Mouse (Mus musculus): Measurements from ENCODE around the gene Tmem131. TPM values are rescaled to one million over a fixed set of nuclear protein-coding genes. Genes with fewer than 3 reads are reported as not detected.
A peak's percentile ranks its signal among the peaks of the same experiment; 100 is the strongest.
"Not testable (repeated sequence)": the region's sequence is repeated elsewhere in the genome, so short reads cannot be mapped to it uniquely, and the experiment has no call there.

The Tmem131 gene
- total RNA-seq, 2 experiments from 2014 or later: 58.1 to 62.1 TPM

DNA sequence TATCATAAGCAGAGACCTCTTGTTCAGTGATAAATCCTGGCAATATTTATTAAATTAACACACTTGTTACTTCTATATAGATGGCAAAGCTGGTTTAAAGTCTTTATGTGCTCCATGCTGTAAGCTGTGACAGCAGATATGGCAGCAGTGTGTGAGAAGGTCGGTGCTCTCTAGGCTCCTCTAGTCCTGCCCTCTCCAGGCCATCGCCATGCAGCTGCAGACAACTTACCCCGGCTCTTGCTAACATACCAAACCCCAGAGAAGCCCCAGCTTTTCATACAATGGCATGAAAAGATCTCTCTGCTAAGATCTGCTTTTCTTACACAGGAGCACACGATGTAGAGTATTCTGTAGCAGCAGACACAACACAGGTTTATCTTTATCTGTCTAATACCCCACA, 92.1 kb downstream of the Tmem131 start:
- no peak for DNase-seq (ENCODE audit: low spot score in 2 of 2)
- no peak overlapping the region for H3K4me3 ChIP-seq
- no peak for TF ChIP-seq CTCF (conservative IDR thresholded peaks at IDR 0.05)
- no peak overlapping the region for H3K27ac ChIP-seq

GRCm38 (mm10) chr1:36848036-36848435, 95.4 kb downstream of the Tmem131 start:
- TF ChIP-seq CTCF (conservative IDR thresholded peaks at IDR 0.05): peak; percentile 45
- Histone ChIP-seq H3K4me3 (no peak overlapping the region), H3K27ac (no peak overlapping the region)
- DNase-seq (ENCODE audit: low spot score in 2 of 2): no peak

DNA sequence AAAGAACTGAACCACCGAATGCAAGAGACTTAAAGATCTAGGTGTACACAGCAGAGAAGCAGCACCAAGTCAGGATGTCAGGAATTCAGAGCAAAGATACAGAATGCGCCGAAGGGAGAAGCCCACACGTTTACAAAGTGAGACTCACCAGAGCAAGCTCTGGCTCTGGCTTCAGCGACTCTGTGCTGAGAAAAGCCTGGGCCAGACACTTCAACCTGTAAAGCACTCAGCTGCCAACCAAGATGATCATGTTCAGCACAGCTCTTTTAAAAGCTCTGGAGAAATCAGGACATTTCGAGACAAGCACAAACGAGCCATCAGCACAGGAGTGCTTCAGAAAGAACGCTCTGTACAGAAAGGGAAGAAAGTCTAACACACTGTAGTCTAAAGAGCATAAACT, 96.2 kb downstream of the Tmem131 start:
- DNase-seq (ENCODE audit: low spot score in 2 of 2): no peak
- no peak overlapping the region for H3K27ac ChIP-seq
- TF ChIP-seq CTCF (conservative IDR thresholded peaks at IDR 0.05): no peak

GRCm38 (mm10) chr1:36845031-36845430, 98.4 kb downstream of the Tmem131 start:
- TF ChIP-seq CTCF (conservative IDR thresholded peaks at IDR 0.05): no peak
- H3K27ac ChIP-seq: no peak overlapping the region
- H3K4me3 ChIP-seq: no peak overlapping the region
- no peak for DNase-seq (ENCODE audit: low spot score in 2 of 2)

More for the DNA sequence above, 96.2 kb downstream of the Tmem131 start:
- H3K4me3 ChIP-seq: no peak overlapping the region

- no peak for TF ChIP-seq CTCF (conservative IDR thresholded peaks at IDR 0.05)
- Histone ChIP-seq H3K27ac (no peak overlapping the region), H3K4me3 (no peak overlapping the region)
- DNase-seq (ENCODE audit: low spot score in 2 of 2): no peak
These were observed 101.7 kb downstream of the Tmem131 start for GRCm38 (mm10) chr1:36841806-36842205.

DNA sequence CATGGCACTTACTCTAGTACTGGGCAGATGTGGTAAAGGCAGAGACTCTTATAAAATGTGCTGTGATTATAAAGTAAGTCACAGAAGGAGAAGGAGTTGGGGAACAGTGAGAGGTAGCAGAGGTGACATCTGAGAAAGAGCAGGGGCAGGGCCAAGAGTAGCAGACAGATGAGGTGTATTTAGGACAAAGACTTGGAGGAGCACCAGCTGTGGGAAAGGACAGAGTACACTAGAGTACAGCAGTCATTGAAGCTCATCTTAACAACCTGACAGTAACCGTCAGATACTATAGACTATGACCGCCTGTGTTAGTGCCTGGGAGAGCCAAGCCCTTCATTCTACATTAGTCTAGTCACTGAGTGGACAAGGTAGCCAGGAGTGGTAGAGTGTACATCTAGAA, 102.5 kb downstream of the Tmem131 start:
- H3K27ac ChIP-seq: no peak overlapping the region
- no peak overlapping the region for H3K4me3 ChIP-seq
- no peak for DNase-seq (ENCODE audit: low spot score in 2 of 2)
- TF ChIP-seq CTCF (conservative IDR thresholded peaks at IDR 0.05): no peak

DNA sequence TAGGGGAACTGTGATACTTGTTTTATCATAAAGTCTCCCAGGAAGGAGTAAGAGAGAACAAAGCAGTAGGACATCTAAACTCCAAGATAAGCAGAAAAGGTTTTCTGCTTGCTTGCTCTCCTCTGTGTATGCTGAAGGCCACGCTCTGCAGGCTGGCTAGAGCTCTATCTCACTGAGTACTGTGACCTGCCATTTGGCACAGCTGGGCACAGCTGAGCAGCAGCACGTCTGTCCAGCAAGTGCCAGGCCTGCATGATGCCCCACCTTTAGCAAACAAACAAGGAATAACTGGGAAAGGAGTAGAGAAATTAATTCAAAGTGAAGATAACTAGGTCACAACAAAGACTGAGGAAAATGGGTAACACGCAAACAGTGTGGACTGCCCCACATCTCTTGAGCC, 103.6 kb downstream of the Tmem131 start:
- TF ChIP-seq CTCF (conservative IDR thresholded peaks at IDR 0.05): no peak
- no peak for DNase-seq (ENCODE audit: low spot score in 2 of 2)
- H3K27ac ChIP-seq: no peak overlapping the region

DNA sequence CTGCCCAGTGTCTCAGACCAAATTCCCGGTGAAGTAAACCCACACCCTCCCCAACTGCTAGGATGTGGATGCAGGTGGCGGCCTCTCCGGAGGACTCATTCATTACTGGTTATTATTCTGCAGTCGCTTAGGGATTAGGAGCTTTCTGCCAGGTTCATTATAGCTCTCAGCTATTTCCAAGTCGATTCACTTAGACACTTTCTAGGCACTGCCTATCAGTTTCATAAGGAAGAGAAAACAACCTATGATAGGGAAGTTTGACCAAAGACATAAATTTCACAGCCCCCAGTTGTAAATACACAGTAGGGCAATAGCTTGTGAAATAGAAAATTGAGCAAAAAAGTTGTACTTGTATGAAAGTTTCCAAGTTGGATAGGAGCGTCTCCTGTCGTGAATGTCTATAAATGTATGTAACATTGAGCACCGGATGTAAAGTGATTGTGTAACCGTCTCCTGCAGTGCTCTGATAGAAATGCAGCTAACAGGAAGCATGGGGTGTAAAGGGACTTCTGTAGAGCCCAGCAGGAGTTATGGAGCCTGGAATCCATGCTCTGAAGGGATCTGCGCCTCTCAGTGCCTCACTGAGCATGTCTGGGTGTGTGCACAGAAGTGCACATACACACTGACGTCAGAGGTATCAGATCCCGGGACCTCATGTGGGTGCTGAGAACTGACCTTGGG, 107.1 kb downstream of the Tmem131 start:
- no peak overlapping the region for H3K4me3 ChIP-seq
- TF ChIP-seq CTCF (conservative IDR thresholded peaks at IDR 0.05): no peak
- H3K27ac ChIP-seq: no peak overlapping the region
- DNase-seq (ENCODE audit: low spot score in 2 of 2): no peak

More for the DNA sequence above, 103.6 kb downstream of the Tmem131 start:
- H3K4me3 ChIP-seq: no peak overlapping the region

DNA sequence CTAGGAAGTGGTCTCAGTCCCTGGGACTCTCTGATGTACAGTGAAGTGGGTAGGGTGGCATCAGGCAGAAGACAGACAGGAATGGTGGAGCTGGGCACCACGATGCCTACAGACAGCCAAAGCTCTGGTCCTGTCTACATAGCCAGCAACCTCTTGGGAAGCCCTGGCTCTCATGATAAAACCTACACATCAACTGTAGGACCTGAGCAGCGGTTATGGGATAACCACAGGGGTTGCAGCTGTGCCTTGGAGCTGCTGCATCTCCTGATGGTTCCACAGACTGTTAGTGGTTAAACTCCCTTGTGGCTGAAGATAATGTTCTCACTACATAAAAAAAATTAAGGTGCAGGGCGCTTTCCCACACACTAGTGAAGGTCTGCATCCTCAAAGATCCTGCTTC, 107.9 kb downstream of the Tmem131 start:
- TF ChIP-seq CTCF (conservative IDR thresholded peaks at IDR 0.05): no peak

GRCm38 (mm10) chr1:36834090-36834489, 109.4 kb downstream of the Tmem131 start:
- H3K4me3 ChIP-seq: no peak overlapping the region
- no peak for TF ChIP-seq CTCF (conservative IDR thresholded peaks at IDR 0.05)
- DNase-seq (ENCODE audit: low spot score in 2 of 2): no peak
- H3K27ac ChIP-seq: no peak overlapping the region

More for the DNA sequence above, 107.9 kb downstream of the Tmem131 start:
- Histone ChIP-seq H3K4me3 (no peak overlapping the region), H3K27ac (no peak overlapping the region)
- no peak for DNase-seq (ENCODE audit: low spot score in 2 of 2)

GRCm38 (mm10) chr1:36830913-36831866, 112.3 kb downstream of the Tmem131 start:
- DNase-seq (ENCODE audit: low spot score in 2 of 2): no peak
- Histone ChIP-seq H3K27ac (peak overlapping the region; percentile 32; the same call in 1 of the 2 replicates), H3K4me3 (no peak overlapping the region)
- no peak for TF ChIP-seq CTCF (conservative IDR thresholded peaks at IDR 0.05)

DNA sequence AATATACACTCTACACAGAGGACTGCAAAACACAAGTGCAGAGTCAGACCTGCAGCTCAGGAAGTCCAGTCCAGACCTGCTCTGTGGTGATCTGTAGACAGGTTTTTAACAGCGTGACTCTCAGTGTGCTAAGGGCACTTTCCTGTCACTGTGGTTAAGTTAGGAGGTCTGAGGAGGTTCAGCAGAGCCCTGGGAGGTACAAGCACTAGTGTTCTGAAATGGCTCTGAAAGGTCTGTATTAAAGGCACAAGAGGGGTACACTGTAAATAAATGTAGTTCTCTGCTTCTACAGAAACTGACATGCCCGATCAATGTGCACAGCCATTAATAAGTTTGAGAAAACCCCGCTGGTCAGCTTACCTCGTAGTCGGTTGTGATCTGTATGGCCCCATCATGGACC, 119.1 kb downstream of the Tmem131 start:
- no peak for TF ChIP-seq CTCF (conservative IDR thresholded peaks at IDR 0.05)
- H3K4me3 ChIP-seq: no peak overlapping the region
- DNase-seq (ENCODE audit: low spot score in 2 of 2): no peak
- no peak overlapping the region for H3K27ac ChIP-seq

DNA sequence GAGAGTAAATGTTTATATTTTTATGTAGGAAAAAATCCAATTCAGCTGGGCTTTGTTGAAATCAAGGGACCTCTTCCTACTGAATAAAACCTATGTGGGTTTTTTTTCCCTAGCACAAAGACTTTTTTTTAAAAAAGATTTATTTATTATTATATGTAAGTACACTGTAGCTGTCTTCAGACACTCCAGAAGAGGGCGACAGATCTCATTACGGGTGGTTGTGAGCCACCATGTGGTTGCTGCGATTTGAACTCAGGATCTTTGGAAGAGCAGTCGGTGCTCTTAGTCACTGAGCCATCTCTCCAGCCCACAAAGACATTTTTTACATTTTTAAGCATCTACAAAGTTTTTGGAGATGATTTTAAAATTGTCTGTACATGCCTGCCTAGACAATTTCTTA, 121.5 kb downstream of the Tmem131 start:
- not testable (repeated sequence) for DNase-seq (ENCODE audit: low spot score in 2 of 2); H3K4me3 ChIP-seq; H3K27ac ChIP-seq
- peak; percentile 69 for TF ChIP-seq CTCF (conservative IDR thresholded peaks at IDR 0.05)
